Mouse (Mus musculus) spleen, postnatal 10 days (tissue): ENCODE measurements at regions not wholly inside any gene's neighbourhood (a gene's known extent, or its start where the extent isn't known, plus 50 kb on each side); places are given as distances from the start of the nearest gene placed in this dataset.

Experiments used
- DNase-seq, 2 experiments: peaks; one replicate each; pipeline ENCODE4 v3.0.0; 2021 to 2022; ENCODE audit warnings: low spot score in 2 of 2

DNA sequence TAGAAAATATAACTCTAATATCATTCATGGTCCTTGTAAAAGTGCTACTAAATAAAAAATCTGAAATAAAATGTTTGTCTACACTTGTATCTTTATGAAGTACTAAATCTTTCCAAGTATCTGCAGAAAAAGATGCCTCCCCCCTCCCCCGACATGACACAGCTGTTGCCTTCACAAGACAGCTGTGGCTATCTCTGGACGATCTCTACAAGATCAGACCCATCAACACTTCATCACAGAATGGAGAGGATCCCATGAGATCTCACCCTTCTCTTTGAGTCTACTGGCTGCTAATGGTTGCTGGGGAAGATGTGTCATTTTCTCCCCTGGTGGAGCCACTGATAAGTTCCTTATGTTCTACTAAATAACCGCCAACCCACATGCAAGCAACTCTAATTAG, 116.0 kb upstream of the Dab2 start:
- DNase-seq, result no peak

DNA sequence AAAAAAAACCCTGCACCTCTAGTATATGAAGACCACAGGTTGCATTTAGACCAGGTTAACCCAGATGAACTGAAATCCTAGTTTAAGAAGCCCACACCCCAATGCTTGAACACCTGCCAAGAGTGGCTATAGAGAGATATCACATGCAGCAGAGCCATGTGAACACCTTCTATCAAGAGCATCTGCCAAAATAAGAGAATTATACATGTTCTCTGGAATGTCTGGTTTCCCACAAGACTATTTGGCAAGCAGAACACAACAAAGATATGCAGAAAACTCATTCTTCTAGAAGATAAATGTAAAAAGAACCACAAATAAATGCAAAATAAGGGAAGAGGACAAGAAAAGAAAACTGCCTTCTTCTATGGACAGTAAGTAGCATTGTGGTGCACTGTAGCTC, 107.7 kb upstream of the Dab2 start:
- no peak for DNase-seq

DNA sequence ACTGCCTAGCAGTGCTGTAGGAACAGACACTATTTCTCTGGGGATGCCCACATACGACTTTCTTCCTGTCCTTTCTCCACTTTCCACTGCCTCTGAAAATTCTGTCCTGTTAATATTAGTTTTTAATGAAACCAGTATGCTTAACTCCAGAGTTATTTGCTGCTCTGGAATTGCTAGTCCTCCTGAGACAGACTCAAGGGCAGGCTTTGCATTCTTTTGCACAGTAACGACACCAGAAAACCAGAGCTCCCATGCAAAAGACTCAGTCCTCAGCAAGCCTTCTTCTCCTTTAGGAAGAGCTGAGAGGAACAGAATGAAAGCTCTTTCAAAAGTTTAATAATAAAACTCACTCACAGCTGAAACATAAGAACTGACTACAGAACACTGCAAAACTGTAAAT, 92.3 kb upstream of the Dab2 start:
- DNase-seq, result no peak

GRCm38 (mm10) chr15:6209301-6209700, 90.3 kb upstream of the Dab2 start:
- peak in 1 of 2 experiments; percentile 38 for DNase-seq

- no peak for DNase-seq
Measured at GRCm38 (mm10) chr15:6218087-6218486, 81.5 kb upstream of the Dab2 start.

GRCm38 (mm10) chr15:6225227-6225626, 74.4 kb upstream of the Dab2 start:
- DNase-seq, result no peak

GRCm38 (mm10) chr15:6230618-6231017, 69.0 kb upstream of the Dab2 start:
- DNase-seq, result no peak

DNA sequence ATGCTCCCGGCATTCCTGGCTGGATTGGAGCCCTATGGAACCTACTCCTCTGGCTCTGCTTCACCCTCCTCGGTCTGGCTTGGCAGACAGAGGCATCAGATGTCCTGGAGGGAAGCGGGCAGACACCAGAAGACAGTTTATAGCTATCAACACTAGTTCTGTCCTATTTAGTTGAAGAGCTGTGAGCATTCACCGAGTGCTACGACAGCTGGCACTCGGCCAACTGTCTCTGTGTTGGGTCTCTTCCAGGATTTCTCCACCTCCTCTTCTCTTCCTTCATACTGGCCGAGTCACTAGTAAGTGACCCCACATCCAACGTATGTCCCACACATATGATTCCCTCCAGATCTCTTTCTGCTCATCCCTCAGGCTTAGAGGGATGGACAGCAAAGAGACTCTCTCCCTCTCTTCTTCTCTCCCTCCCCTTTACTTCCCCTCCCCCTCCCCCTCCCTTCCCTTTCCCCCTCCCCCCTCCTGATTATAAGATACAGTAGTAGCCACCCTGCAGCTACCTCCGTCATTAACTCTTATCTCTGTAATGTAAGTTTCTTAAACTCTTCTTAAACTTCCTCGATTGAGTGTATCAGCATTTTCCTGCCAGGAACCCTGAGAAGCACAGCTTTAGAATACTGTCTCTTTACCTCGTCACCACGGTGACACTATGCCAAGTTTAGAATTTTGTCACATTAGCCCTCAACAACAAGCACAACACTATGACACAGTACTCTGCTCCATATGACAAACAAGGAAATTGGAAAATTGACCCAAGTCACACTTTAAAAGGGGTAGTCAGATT, 68.1 kb upstream of the Dab2 start:
- peak; percentile 9 to 27 for DNase-seq

DNA sequence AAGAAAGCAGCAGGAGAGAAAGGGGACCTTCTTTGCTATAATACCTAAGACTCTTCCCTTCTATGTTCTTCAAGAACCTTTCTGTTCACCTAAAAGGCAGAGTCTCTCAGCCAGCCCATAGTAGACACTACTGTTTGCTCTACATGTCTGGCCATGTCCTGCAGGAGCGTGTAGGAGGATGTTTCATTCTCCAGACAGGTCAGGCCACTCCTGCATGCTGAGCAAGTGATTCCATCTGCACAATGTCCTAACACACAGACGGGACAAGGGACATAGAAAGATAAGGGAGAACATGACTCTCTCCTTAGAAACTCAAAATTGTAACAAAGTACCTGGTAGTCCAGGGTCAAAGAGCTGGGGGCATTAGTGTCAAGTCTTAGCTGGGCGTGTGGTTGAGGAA, 66.0 kb upstream of the Dab2 start:
- DNase-seq, result no peak

GRCm38 (mm10) chr15:6236583-6236982, 63.0 kb upstream of the Dab2 start:
- DNase-seq, result no peak

DNA sequence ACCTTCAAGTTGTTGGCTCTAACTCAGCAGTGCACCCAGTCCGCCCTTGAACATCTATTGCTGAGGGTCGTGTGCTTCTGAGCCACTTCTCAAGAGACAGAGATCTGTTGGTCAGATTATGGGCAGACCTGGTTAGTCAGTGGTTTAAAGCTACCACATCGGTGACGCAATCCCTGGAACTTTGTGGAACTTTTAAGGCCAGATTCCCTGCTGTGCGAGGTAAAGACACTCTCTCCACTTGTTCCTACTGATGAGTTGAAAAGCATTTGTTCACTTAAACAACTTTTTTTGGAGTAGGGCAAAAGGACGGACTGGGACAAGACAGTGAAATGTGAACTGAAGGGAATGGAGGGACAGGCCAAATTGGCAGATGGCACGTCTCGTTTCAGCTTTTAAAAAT, 61.9 kb upstream of the Dab2 start:
- DNase-seq, result no peak

DNA sequence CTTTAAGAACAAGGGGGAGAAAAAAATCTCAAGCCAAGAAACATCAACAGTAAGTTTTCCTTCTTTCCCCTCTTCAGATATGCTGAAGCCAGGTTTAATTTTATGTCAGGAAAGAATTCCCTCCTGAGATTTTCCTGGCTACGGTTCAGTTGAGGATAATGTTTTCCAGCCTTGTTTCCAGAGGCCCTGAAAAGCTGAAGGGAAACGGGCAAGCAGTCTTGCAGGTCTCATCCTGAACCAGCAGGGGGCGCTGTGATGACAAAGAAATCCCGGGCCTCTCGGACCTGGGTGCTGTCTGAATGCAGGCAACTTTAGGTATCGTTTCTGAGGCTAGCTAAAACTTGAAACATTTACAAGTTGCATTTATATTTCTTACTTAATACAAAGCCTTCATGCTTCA, 61.5 kb upstream of the Dab2 start:
- DNase-seq, result peak; percentile 47 to 77

- DNase-seq, result no peak
Measured at GRCm38 (mm10) chr15:6238755-6239154, 60.8 kb upstream of the Dab2 start.

DNA sequence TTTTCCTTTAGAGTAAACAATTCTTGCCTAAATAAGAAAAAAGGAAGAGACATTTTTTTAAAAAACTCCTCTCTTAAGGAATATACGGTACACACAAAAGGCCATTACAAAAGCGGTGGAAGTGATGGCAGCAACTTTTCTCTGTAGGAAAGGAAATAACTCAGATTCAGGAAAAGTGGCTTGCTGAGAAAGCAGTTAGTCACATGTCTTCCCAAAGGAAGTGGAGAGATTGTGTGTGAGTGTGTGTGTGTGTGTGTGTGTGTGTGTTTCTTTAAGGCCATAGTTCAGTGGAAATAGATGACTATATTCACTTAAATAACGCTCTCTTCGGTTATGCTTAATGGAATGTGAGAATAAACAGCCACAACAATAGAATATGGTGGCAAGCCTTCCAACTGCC, 57.5 kb upstream of the Dab2 start:
- no peak for DNase-seq

- DNase-seq, result no peak
Measured at GRCm38 (mm10) chr15:6244401-6244800, 55.2 kb upstream of the Dab2 start.

DNA sequence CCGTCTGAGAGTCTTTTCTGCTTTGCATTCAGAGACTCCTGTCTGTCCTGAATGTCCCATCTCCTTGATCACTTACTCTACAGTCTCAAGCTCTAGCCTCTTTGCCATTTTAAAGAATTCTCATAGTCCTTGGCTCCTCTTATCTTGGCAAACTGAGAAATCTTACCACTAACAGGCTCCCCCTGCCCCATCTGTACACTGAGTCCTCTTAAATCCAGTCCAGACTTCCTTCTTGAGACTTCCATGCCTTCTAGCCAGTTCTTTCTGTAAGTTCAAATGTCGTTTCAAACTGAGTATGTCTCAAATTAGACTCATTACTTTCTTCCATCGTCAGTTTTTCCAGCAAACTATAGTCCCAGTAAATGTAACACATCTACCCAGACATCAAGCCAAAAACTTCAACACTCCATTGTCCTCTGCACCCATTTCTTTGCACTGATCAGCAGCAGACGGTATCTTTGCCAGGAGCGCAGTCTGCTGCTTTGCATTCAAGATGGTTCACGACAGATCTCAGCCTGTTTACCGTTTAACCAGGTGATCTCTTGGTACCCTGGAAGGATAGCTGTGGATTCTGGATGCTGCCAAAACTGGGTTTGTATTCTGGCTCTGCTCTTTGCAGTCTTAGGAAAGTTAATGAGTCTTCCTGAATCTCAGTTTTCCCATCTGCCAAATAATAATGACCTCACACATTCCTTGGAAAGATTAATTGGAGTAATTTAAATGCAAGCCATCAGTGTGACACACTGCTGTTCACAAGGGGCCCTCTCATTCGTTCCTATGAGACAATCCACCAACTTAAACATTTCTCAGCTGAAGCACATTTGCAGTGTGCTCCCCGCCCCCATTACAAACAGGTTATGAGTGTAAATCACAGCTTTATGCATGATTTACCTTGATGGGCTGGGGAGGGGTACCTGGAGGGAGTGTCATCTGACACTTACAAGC, 53.4 kb upstream of the Dab2 start:
- no peak for DNase-seq

DNA sequence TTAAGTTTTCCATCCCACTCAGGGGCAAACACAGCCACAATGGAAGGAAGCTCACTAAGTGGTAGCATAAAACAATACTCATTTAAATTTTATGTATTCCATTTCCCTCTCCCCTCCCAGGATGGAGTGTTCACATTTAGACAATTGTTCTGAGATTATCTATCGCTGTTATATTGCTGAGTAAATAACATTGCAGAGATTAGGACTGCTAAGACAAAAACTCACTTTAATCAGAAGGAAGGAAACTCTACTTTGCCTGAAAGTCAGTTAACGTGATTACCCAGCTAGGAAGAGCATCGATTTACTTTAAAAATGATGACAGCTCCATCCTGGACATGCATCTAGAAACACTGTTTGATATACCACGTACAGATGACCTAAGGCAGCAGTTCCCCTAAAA, 51.1 kb upstream of the Dab2 start:
- DNase-seq, result no peak
